Mouse (Mus musculus) neural tube, embryonic 13.5 days (tissue): ENCODE data around the gene Slc6a6. TPM values are rescaled to one million over a fixed set of nuclear protein-coding genes. Genes with fewer than 3 reads are reported as not detected.

Experiments
- ATAC-seq: fragments of 200-750 bp; cut with Nextera tagmentation; 2 replicates; pipeline ENCODE4 v1.8.0; 2017; ENCODE audit warnings: low read depth, mild to moderate bottlenecking, moderate TSS enrichment, moderate library complexity
- H3K27ac ChIP-seq: fragments of 300-500 bp; sonication (generic); replicated peaks from 2 replicates; pipeline ENCODE4 v1.5.1; 2015; ENCODE audit warnings: moderate library complexity, mild to moderate bottlenecking, inconsistent platforms
- H3K27me3 ChIP-seq: fragments of 300-500 bp; sonication (generic); 2 replicates; pipeline ENCODE4 v1.6.1; 2015; ENCODE audit warnings: mild to moderate bottlenecking, inconsistent platforms
- H3K36me3 ChIP-seq: fragments of 300-500 bp; sonication (generic); 2 replicates; pipeline ENCODE4 v1.6.1; 2015; ENCODE audit warnings: mild to moderate bottlenecking, inconsistent platforms
- H3K4me1 ChIP-seq: fragments of 300-500 bp; sonication (generic); replicated peaks from 2 replicates; pipeline ENCODE4 v1.6.1; 2015; ENCODE audit warnings: inconsistent platforms
- H3K4me2 ChIP-seq: fragments of 300-500 bp; sonication (generic); 2 replicates; pipeline ENCODE4 v1.6.1; 2015; ENCODE audit warnings: inconsistent platforms, mild to moderate bottlenecking, moderate library complexity
- H3K4me3 ChIP-seq: fragments of 300-500 bp; sonication (generic); 2 replicates; pipeline ENCODE4 v1.5.1; 2015; ENCODE audit warnings: mild to moderate bottlenecking, inconsistent platforms
- H3K9ac ChIP-seq: fragments of 300-500 bp; sonication (generic); 2 replicates; pipeline ENCODE4 v1.6.1; 2015; ENCODE audit warnings: moderate library complexity, mild to moderate bottlenecking, inconsistent platforms
- H3K9me3 ChIP-seq: fragments of 300-500 bp; sonication (generic); 2 replicates; pipeline ENCODE4 v1.6.1; 2016; ENCODE audit warnings: inconsistent platforms
- WGBS: fragments of 180-500 bp; shearing (Covaris S2); methylation state at CpG from one replicate; pipeline ENCODE4 v1.1.7; 2015; 5-methylcytosine and 5-hydroxymethylcytosine counted together
- polyA plus RNA-seq: library from polyadenylated mRNA; unstranded; fragments of >200 nt; fragmentation: Nextera tagmentation; extraction: Ambion mirVana; gene quantifications from 2 replicates; pipeline ENCODE4 v1.2.1, GENCODE M21; 2015

Gene Slc6a6
- polyA plus RNA-seq, 1 experiment from 2014 or later: 70.0 TPM

DNA sequence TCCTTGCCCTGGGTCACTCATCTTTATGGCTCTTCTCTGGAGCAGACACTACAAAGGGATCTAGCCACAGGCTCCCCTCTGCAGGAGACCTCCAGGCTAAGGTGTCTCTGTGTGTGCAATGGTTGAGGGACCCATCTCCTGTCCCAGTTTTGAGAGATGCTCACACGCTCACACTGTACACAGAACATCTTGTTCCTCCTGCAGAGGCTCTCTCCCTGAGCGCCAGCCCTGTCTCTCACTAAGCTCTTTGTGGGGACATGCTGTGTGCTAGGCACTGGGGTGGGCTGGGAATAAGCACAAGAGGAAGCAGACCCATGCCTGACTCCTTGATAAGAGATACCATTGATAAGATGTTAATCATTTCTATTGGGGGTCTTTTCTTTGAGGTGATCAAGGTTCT, 34.2 kb downstream of the Slc6a6 start:
- 75% methylated on average over 2 of the region's 2 CpGs for WGBS
- H3K9me3 ChIP-seq: no peaks in the 10 kb centered on the region
- H3K4me2 ChIP-seq: no peak overlapping the region
- H3K4me1 ChIP-seq: peaks cover 59% of the 10 kb centered on the region
- H3K27me3 ChIP-seq: no peaks in the 10 kb centered on the region
- no peak overlapping the region for H3K9ac ChIP-seq
- ATAC-seq: no peak
- H3K36me3 ChIP-seq: peaks cover 10% of the 10 kb centered on the region; the same call in 1 of the 2 replicates
- peak overlapping the region; percentile 91 for H3K27ac ChIP-seq
- H3K4me3 ChIP-seq: no peak overlapping the region

DNA sequence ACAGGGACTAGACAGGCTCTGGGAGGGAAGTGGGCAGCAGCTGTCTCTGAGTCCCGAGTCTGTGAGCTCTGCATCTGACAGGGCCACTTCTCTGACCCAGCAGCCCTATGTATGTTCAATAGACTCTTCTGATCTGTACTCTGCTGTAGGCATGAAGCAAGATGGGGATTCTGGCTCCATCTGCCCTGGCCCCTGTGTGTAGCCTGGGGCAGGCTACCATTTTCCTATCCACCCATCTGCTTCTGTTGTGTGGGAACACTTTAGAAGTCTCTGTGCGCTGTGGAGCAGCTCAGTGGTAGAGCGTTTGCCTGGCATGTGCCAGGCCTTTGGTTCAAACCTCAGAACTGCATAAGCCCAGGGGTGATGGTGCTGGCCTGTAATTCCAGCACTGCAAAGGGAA, 34.8 kb downstream of the Slc6a6 start:
- Histone ChIP-seq H3K9me3 (no peaks in the 10 kb centered on the region), H3K27ac (peak overlapping the region; percentile 91), H3K4me3 (no peak overlapping the region), H3K36me3 (peaks cover 15% of the 10 kb centered on the region), H3K27me3 (no peaks in the 10 kb centered on the region), H3K4me1 (peaks cover 54% of the 10 kb centered on the region), H3K4me2 (no peak overlapping the region), H3K9ac (0 out of 2 replicates have a peak overlapping the region, but pooled peaks have one; percentile 34)
- ATAC-seq: 0 out of 2 replicates have a peak, but pooled peaks have one; percentile 5
- WGBS: 48% methylated on average over 3 of the region's 3 CpGs

DNA sequence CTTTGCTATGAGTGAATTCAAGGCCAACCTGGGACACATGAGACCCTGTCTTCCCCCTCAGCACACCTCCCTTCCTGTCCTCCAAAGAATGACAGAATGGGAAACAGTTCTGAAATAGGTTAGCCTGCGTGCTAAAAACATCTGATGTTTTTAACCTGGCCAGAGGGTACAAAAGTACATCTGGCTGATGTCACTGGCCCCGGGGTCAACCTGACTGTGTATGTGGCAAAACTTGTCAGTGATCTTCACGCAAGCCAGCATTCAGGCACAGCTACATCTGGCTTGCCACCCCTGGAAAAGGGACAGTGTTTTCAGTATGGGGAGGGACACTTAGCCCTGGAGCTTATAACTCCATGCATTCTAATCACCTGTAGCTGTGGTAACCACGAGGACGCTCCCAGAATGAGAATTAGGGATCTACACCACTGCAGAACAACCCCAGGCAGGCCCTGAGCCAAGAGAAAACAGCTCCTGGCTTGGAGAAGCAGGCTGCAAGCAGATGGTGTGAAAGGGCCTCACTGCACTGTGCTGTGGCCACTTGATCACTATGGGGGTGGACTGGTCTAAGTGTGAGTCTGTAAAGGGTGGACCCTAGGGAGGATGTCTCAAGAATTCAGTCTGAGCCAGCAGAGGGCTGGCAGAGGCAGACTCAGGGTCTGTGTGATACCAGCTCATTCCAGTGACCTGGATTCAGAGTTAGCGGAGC, 35.3 kb downstream of the Slc6a6 start:
- H3K4me3 ChIP-seq: no peak overlapping the region
- no peaks in the 10 kb centered on the region for H3K27me3 ChIP-seq
- no peaks in the 10 kb centered on the region for H3K9me3 ChIP-seq
- H3K9ac ChIP-seq: 0 out of 2 replicates have a peak overlapping the region, but pooled peaks have one; percentile 34
- H3K4me1 ChIP-seq: peaks cover 50% of the 10 kb centered on the region
- peak; percentile 71 for ATAC-seq
- peaks cover 21% of the 10 kb centered on the region for H3K36me3 ChIP-seq
- no peak overlapping the region for H3K4me2 ChIP-seq
- 57% methylated on average over 6 of the region's 6 CpGs for WGBS
- peak overlapping the region; percentile 91 for H3K27ac ChIP-seq

GRCm38 (mm10) chr6:91719865-91720533, 36.1 kb downstream of the Slc6a6 start:
- WGBS: 10% methylated on average over 9 of the region's 9 CpGs
- no peak overlapping the region for H3K4me3 ChIP-seq
- H3K4me2 ChIP-seq: peak overlapping the region; percentile 28
- no peaks in the 10 kb centered on the region for H3K9me3 ChIP-seq
- no peaks in the 10 kb centered on the region for H3K27me3 ChIP-seq
- H3K27ac ChIP-seq: peak overlapping the region; percentile 91
- H3K36me3 ChIP-seq: peaks cover 29% of the 10 kb centered on the region
- peak overlapping the region; percentile 54 for H3K9ac ChIP-seq
- peaks cover 45% of the 10 kb centered on the region for H3K4me1 ChIP-seq
- peak; percentile 74 for ATAC-seq

DNA sequence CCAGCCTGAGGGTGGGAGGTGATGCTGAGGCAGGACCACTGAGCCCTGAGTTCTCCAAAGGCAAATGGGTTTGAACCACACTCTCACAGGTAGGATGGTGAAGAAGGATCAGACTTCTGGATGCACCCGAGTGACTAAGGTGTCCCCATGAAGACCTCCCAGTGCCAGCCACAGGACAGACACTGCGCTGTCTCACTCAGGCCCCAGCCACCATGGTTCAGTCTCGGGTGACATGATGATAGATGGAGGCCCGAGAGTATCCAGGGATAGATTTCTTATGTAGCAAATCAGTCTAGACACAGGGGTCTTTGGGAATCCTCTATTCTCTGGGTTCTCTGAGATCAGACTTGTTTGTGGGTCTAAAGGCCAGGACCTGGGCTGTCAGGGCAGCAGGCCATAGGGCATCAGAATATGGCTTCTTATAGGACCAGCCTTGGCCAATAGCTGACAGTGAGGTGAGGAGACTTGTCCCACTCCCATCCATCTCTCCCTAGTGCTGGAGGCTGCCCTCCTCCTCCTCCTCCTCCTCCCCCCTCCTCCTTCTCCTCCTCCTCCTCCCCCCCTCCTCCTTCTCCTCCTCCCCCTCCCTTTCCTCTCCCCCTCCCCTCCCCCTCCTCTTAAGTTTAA, 36.8 kb downstream of the Slc6a6 start:
- H3K4me3 ChIP-seq: no peak overlapping the region
- H3K27me3 ChIP-seq: no peaks in the 10 kb centered on the region
- H3K9ac ChIP-seq: peak overlapping the region; percentile 54; the same call in 1 of the 2 replicates
- H3K9me3 ChIP-seq: no peaks in the 10 kb centered on the region
- peak overlapping the region; percentile 91 for H3K27ac ChIP-seq
- H3K4me1 ChIP-seq: peaks cover 45% of the 10 kb centered on the region
- H3K4me2 ChIP-seq: peak overlapping the region; percentile 28
- ATAC-seq: peak; percentile 45
- H3K36me3 ChIP-seq: peaks cover 36% of the 10 kb centered on the region
- WGBS: 34% methylated on average over 4 of the region's 4 CpGs

DNA sequence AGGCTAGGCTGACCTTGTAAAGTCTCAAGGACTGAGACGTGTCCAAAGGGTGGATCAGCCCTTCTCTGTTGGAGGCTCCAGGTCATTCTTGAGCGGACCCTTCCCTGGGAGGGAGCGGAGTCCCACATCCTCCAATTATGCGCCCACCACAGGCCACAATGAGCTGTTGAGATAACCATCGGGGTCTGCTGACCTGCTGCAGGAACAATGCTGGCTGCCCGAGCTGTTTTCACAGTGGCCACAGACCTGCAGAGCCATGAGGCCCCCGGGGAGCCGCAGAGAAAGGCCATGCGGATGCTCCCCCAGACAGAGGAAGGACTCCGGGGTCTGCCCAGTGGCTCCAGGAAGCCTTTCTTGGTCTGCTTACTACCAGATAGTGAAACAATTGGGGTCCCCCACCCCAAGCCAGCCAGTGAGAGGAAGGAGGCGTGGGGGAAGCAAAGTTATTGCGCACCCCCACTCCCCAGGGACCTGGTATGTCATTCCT, 37.4 kb downstream of the Slc6a6 start:
- Histone ChIP-seq H3K9me3 (no peaks in the 10 kb centered on the region), H3K27me3 (no peaks in the 10 kb centered on the region), H3K4me2 (no peak overlapping the region), H3K4me1 (peaks cover 45% of the 10 kb centered on the region), H3K9ac (peak overlapping the region; percentile 54; the same call in 1 of the 2 replicates), H3K27ac (peak overlapping the region; percentile 59), H3K36me3 (peaks cover 42% of the 10 kb centered on the region), H3K4me3 (no peak overlapping the region)
- 29% methylated on average over 12 of the region's 12 CpGs for WGBS
- no peak for ATAC-seq

- 93% methylated on average over 1 of the region's 1 CpGs for WGBS
- Histone ChIP-seq H3K27ac (no peak overlapping the region), H3K4me2 (no peak overlapping the region), H3K36me3 (peaks cover 71% of the 10 kb centered on the region), H3K4me3 (no peak overlapping the region), H3K4me1 (peaks cover 42% of the 10 kb centered on the region), H3K27me3 (no peaks in the 10 kb centered on the region), H3K9ac (no peak overlapping the region), H3K9me3 (no peaks in the 10 kb centered on the region)
- ATAC-seq: no peak
Observed at GRCm38 (mm10) chr6:91727361-91727760, 43.5 kb downstream of the Slc6a6 start.

DNA sequence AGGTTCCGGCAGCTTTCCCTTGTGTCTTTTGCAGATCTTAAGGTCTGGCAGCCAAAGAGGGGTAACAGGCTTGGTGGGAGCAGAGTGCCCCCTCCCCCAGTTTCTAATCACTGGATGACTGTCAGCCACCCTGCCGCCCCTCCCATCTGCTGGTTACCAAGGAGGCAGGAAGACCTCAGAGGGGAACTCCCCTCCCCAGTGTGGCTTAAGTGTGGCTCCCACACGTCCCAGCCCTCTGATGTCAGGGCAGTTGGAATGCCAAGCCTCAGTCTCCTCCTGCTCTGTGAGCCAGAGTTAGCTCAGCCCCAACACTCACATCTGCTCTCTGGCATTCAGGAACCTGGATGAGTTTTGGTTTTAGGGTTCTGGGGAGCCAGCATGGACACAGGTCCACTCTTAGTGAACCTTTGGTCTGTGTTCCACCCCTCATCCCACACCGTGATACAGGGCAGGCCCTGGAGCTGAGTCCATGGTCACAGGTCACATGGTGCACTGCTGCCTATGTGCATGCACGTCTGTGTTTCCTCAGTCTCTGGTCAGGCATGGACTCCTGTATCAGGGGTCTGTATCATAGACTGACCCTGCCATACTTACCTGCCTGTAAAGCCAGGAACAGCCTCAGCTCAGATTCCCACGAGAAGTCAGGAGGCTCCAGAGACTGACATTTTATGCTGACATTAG, 45.2 kb downstream of the Slc6a6 start:
- H3K4me1 ChIP-seq: peaks cover 42% of the 10 kb centered on the region
- 0 out of 2 replicates have a peak, but pooled peaks have one; percentile 7 for ATAC-seq
- H3K4me2 ChIP-seq: no peak overlapping the region
- H3K36me3 ChIP-seq: peaks cover 70% of the 10 kb centered on the region
- no peak overlapping the region for H3K4me3 ChIP-seq
- H3K27me3 ChIP-seq: no peaks in the 10 kb centered on the region
- WGBS: 45% methylated on average over 6 of the region's 6 CpGs
- peak overlapping the region; percentile 50; the same call in 1 of the 2 replicates for H3K9ac ChIP-seq
- H3K27ac ChIP-seq: peak overlapping the region; percentile 77
- H3K9me3 ChIP-seq: no peaks in the 10 kb centered on the region

DNA sequence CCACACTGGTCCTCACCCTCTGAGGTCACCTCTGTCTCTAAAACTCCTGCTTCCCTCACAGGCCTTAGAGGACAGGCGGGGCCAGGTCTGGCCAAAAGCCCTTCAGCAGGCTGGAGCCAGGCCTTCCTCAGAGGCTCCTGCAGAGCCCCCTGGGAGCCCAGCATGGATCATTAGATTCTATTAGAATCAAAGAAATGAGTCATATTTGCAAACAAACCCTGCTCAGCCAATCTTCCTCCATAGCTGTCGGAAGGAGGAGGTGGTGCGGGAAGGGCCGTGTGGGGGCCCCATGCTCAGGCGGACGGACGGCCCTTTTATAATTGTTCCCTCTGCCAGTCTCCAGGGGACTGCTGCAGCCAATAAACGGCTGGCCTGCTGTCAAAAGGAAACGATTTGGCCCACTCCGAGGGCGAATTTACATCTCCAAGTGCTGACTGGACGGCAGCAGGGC, 45.8 kb downstream of the Slc6a6 start:
- Histone ChIP-seq H3K4me3 (no peak overlapping the region), H3K4me1 (peaks cover 42% of the 10 kb centered on the region), H3K27me3 (no peaks in the 10 kb centered on the region), H3K36me3 (peaks cover 69% of the 10 kb centered on the region), H3K9me3 (no peaks in the 10 kb centered on the region), H3K4me2 (no peak overlapping the region), H3K9ac (peak overlapping the region; percentile 50), H3K27ac (peak overlapping the region; percentile 77)
- 4% methylated on average over 12 of the region's 12 CpGs for WGBS
- peak; percentile 46; the same call in 1 of the 2 replicates for ATAC-seq

- WGBS: 46% methylated on average over 11 of the region's 11 CpGs
- H3K4me2 ChIP-seq: no peak overlapping the region
- no peak overlapping the region for H3K9ac ChIP-seq
- H3K9me3 ChIP-seq: no peaks in the 10 kb centered on the region
- H3K27me3 ChIP-seq: no peaks in the 10 kb centered on the region
- peaks cover 57% of the 10 kb centered on the region for H3K4me1 ChIP-seq
- H3K36me3 ChIP-seq: peaks cover 71% of the 10 kb centered on the region
- peak; percentile 55; the same call in 1 of the 2 replicates for ATAC-seq
- no peak overlapping the region; the same call in 1 of the 2 replicates for H3K27ac ChIP-seq
- H3K4me3 ChIP-seq: no peak overlapping the region
Observed at GRCm38 (mm10) chr6:91732138-91732537, 48.3 kb downstream of the Slc6a6 start.

GRCm38 (mm10) chr6:91736471-91736870, 52.6 kb downstream of the Slc6a6 start:
- Histone ChIP-seq H3K27ac (no peak overlapping the region; the same call in 1 of the 2 replicates), H3K9ac (no peak overlapping the region), H3K4me1 (peaks cover 31% of the 10 kb centered on the region), H3K4me3 (no peak overlapping the region), H3K4me2 (no peak overlapping the region), H3K9me3 (no peaks in the 10 kb centered on the region), H3K36me3 (peaks cover 86% of the 10 kb centered on the region), H3K27me3 (no peaks in the 10 kb centered on the region)
- no peak for ATAC-seq
- WGBS: 46% methylated on average over 5 of the region's 5 CpGs
